Mouse (Mus musculus) bone marrow, adult 2 months (tissue): ENCODE data around the gene Ergic2. TPM values are rescaled to one million over a fixed set of nuclear protein-coding genes. Genes with fewer than 3 reads are reported as not detected.

Source experiments
- H3K27ac ChIP-seq: fragments of 200-500 bp; 2 replicates; pipeline ENCODE4 v1.5.1; 2012; ENCODE audit warnings: low read depth, mild to moderate bottlenecking, control low read depth, inconsistent platforms, low read length; ENCODE audit not compliant: control insufficient read depth, poor library complexity, insufficient read depth
- H3K4me1 ChIP-seq: fragments of 200-500 bp; 2 replicates; pipeline ENCODE4 v1.6.1; 2011; ENCODE audit warnings: low read length; ENCODE audit not compliant: control insufficient read depth, insufficient read depth
- H3K4me3 ChIP-seq: fragments of 200-500 bp; replicated peaks from 2 replicates; pipeline ENCODE3; 2011; ENCODE audit warnings: mild to moderate bottlenecking, low read depth, low read length, control low read depth; ENCODE audit not compliant: control insufficient read depth
- CTCF ChIP-seq: fragments of 200-500 bp; IDR thresholded peaks from 2 replicates; pipeline ENCODE4 v1.5.1; 2011; ENCODE audit warnings: low read length, control low read depth; ENCODE audit not compliant: control insufficient read depth, insufficient read depth
- POLR2A ChIP-seq: fragments of 200-500 bp; IDR thresholded peaks from 2 replicates; pipeline ENCODE4 v1.6.1; 2011; ENCODE audit warnings: low read depth, mild to moderate bottlenecking, control low read depth, low read length, borderline replicate concordance; ENCODE audit not compliant: control insufficient read depth
- WGBS: fragments of 180-500 bp; shearing (Covaris S2); methylation state at CpG from one replicate; pipeline ENCODE4 v1.1.7; 2018; 5-methylcytosine and 5-hydroxymethylcytosine counted together
- polyA plus RNA-seq: library from polyadenylated mRNA; stranded (reverse); fragments of >200 nt; gene quantifications from 2 replicates; pipeline ENCODE4 v1.2.4, GENCODE M21; 2011; ENCODE audit warnings: low replicate concordance; ENCODE audit not compliant: missing spikeins, insufficient read depth, insufficient read length

Ergic2 gene
- polyA plus RNA-seq, 1 experiment: 59.1 TPM

GRCm38 (mm10) chr6:148248625-148249024, 36.5 kb upstream of the Ergic2 start:
- WGBS: 14% methylated on average over 2 of the region's 2 CpGs
- no peak overlapping the region for H3K27ac ChIP-seq
- no peak overlapping the region for H3K4me3 ChIP-seq
- TF ChIP-seq CTCF (no peak), POLR2A (no peak)
- no peaks in the 10 kb centered on the region for H3K4me1 ChIP-seq

GRCm38 (mm10) chr6:148246544-148246943, 34.4 kb upstream of the Ergic2 start:
- WGBS: 75% methylated on average over 7 of the region's 7 CpGs
- TF ChIP-seq CTCF: no peak
- TF ChIP-seq POLR2A: no peak
- no peak overlapping the region for H3K4me3 ChIP-seq
- no peaks in the 10 kb centered on the region for H3K4me1 ChIP-seq
- no peak overlapping the region for H3K27ac ChIP-seq

GRCm38 (mm10) chr6:148244836-148245235, 32.7 kb upstream of the Ergic2 start:
- 89% methylated on average over 1 of the region's 1 CpGs for WGBS
- TF ChIP-seq CTCF (no peak), POLR2A (no peak)
- Histone ChIP-seq H3K27ac (no peak overlapping the region), H3K4me1 (no peaks in the 10 kb centered on the region), H3K4me3 (no peak overlapping the region)

- no peak for TF ChIP-seq POLR2A
- TF ChIP-seq CTCF: no peak
- Histone ChIP-seq H3K4me1 (no peaks in the 10 kb centered on the region), H3K27ac (no peak overlapping the region), H3K4me3 (no peak overlapping the region)
- WGBS: 43% methylated on average over 3 of the region's 3 CpGs
Observed at GRCm38 (mm10) chr6:148242304-148242703, 30.1 kb upstream of the Ergic2 start.

- WGBS: 80% methylated on average over 5 of the region's 5 CpGs
- Histone ChIP-seq H3K4me1 (no peaks in the 10 kb centered on the region), H3K4me3 (no peak overlapping the region), H3K27ac (no peak overlapping the region)
- TF ChIP-seq CTCF (no peak), POLR2A (no peak)
Observed at GRCm38 (mm10) chr6:148241685-148242084, 29.5 kb upstream of the Ergic2 start.

GRCm38 (mm10) chr6:148239311-148239710, 27.1 kb upstream of the Ergic2 start:
- no peak overlapping the region for H3K27ac ChIP-seq
- no peaks in the 10 kb centered on the region for H3K4me1 ChIP-seq
- no peak overlapping the region for H3K4me3 ChIP-seq
- 81% methylated on average over 1 of the region's 1 CpGs for whole genome bisulfite sequencing
- TF ChIP-seq CTCF (no peak), POLR2A (no peak)

GRCm38 (mm10) chr6:148237453-148237852, 25.3 kb upstream of the Ergic2 start:
- Histone ChIP-seq H3K4me1 (no peaks in the 10 kb centered on the region), H3K27ac (no peak overlapping the region), H3K4me3 (no peak overlapping the region)
- WGBS: 81% methylated on average over 5 of the region's 5 CpGs
- TF ChIP-seq POLR2A: no peak
- no peak for TF ChIP-seq CTCF

- no peaks in the 10 kb centered on the region for H3K4me1 ChIP-seq
- TF ChIP-seq CTCF (no peak), POLR2A (no peak)
- 73% methylated on average over 3 of the region's 3 CpGs for WGBS
Observed at GRCm38 (mm10) chr6:148234105-148234828, 22.1 kb upstream of the Ergic2 start.

More at GRCm38 (mm10) chr6:148234105-148234828, 22.1 kb upstream of the Ergic2 start:
- no peak overlapping the region for H3K27ac ChIP-seq
- no peak overlapping the region for H3K4me3 ChIP-seq
